Mouse (Mus musculus) naive thymus-derived CD4-positive, alpha-beta T cell, adult 2 months (primary cell): Measurements from ENCODE around the gene Slc22a23.

Experiments
- DNase-seq: peaks from one replicate; pipeline ENCODE4 v3.0.0-alpha.2; 2011; ENCODE audit warnings: low read depth

The Slc22a23 gene

GRCm38 (mm10) chr13:34266942-34267660, 77.9 kb downstream of the Slc22a23 start:
- no peak for DNase-seq

DNA sequence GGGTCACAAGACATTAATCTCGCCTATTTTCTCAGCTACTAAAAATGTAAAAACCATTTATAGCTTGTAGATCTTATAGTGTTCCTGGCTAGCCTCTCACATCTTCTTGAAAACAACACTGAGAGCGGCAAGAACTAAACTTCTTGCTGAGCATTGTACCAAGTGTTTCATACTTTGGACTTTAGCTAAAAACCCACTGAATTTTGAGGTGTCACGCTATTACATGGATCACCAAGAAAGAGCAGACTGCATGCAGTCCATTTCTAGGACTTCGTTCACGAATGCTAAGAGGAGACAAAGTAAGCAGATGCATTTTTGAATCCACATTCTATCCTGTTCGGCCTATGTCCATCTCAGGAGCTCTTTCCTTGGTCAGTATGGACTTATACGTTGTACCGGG, 78.9 kb downstream of the Slc22a23 start:
- DNase-seq, result no peak

GRCm38 (mm10) chr13:34265576-34265975, 79.4 kb downstream of the Slc22a23 start:
- DNase-seq, result no peak

DNA sequence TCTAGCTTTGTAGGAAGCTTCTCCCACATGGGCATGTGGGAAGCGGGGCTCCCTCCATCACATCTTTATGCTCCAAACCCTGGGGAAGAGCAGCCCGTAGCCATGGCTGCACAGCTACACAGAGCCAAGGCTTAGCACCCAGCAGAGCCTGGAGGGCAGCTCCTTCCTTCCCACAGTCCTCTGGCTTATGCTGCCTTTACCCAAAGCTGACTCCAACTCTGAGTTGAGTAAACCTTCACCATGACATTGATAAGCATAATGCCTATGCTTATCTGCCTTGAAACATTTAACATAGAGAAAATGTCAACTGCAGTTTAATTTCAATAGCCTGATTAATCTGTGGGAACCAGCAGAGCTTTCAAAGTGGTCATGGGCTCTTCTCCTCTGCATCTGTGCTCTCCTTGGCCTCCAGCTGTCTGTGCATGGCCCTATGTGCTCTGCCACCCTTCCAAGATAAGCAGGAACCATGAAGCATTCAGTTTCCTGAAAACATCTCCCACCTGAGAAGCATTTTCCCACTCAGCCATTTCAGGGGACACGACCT, 79.9 kb downstream of the Slc22a23 start:
- DNase-seq, result no peak

- no peak for DNase-seq
Measured at GRCm38 (mm10) chr13:34264508-34264907, 80.5 kb downstream of the Slc22a23 start.

DNA sequence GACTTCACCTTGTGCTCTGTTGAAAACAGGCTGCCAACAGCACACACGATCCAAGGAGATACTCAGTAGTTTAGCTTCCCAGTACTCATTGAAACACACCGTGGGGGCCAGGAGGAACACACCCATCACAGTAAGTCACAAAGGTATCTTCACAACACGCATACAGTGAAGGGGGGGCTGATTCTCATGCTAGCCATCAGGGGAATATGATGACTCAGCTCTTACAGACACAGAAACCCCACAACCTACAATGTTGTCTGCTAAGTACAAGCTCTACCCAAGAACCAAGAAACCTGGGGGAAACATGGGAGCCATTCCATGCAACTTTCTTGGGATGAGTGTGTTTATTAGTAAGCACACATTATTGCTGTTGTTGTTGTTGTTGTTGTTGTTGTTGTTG, 86.2 kb downstream of the Slc22a23 start:
- no peak for DNase-seq

GRCm38 (mm10) chr13:34257177-34257576, 87.8 kb downstream of the Slc22a23 start:
- no peak for DNase-seq

DNA sequence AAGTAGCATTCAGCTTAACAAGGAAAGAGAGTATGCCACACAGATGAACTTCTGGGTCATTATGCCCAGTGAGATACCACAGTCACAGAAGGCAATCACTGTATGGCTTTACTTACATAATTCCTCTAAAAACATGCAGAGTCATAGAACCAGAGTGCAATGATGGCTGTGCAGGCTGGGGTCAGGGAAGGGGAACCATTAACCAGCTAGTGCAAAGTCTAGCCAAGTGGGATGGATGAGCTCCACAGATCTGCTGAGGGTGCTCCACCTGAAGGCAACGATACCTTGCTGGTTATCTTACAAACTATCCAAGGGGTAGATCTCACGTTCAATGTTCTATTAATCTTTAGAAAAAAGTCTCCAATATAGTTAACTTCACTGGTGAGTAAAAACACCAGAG, 88.3 kb downstream of the Slc22a23 start:
- DNase-seq, result no peak

DNA sequence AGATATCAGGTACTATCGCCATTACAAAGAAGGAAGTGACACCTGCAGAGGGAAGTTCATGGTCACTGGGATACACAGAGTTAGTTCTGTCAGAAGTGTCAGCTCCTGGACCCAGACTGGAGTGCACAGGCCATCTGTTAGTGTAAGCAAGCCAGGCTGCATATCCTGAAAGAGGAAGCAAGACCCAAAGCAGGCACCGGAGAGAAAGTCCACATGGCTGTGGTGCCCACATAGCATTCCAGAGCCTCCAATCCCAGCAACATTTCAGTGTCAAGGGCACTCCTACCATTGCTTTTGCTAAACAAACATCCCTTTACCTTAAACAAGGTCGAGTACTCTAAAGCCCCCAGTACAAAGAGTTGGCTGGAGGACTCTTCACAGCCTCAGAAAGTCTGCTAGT, 89.7 kb downstream of the Slc22a23 start:
- DNase-seq, result no peak

- no peak for DNase-seq
Measured at GRCm38 (mm10) chr13:34254691-34255090, 90.3 kb downstream of the Slc22a23 start.

- no peak for DNase-seq
Measured at GRCm38 (mm10) chr13:34253736-34254135, 91.2 kb downstream of the Slc22a23 start.

GRCm38 (mm10) chr13:34248941-34249920, 95.8 kb downstream of the Slc22a23 start:
- DNase-seq, result no peak

GRCm38 (mm10) chr13:34248107-34248506, 96.9 kb downstream of the Slc22a23 start:
- no peak for DNase-seq

- no peak for DNase-seq
Measured at GRCm38 (mm10) chr13:34246821-34247220, 98.2 kb downstream of the Slc22a23 start.

DNA sequence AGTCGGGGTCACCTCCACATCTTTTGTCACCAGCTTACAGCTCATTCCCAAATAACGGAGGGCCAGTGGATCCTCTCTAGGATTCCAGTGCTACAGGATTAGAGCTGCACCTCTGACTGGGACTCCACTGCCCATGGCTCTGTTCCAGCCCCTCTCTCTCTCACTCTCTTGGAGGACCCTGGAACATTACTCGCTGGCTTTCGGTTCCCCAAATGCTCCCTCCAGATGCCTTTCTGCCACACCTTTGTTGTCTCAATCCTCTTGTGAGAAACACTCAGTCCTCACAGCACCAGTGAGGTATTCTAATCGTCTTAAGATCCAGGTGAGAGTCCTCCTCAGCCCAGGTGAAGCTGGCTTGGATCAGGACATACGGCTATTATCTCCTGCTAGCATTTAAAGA, 99.8 kb downstream of the Slc22a23 start:
- no peak for DNase-seq

DNA sequence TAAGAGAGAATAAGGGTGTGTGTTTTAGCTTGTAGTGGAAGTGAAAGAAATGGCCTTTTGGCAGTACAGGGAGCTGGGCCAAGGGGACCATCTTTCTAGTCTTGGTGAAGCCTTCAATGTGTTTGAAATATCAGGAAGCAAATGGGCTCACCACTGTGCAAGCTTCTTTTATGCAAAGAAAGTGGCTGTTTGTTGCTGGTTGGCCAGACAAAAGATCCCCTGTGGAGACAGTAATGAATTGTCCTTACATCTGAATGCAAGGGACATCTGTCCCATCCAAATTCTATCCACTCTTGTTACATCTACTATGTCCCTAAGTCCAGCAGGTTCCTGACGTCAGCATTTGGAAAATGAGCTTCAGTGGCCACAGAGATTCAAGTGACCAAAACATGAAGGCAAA, 100.8 kb downstream of the Slc22a23 start:
- DNase-seq, result no peak

GRCm38 (mm10) chr13:34242211-34242610, 102.8 kb downstream of the Slc22a23 start:
- no peak for DNase-seq

GRCm38 (mm10) chr13:34240087-34240428, 104.9 kb downstream of the Slc22a23 start:
- no peak for DNase-seq

DNA sequence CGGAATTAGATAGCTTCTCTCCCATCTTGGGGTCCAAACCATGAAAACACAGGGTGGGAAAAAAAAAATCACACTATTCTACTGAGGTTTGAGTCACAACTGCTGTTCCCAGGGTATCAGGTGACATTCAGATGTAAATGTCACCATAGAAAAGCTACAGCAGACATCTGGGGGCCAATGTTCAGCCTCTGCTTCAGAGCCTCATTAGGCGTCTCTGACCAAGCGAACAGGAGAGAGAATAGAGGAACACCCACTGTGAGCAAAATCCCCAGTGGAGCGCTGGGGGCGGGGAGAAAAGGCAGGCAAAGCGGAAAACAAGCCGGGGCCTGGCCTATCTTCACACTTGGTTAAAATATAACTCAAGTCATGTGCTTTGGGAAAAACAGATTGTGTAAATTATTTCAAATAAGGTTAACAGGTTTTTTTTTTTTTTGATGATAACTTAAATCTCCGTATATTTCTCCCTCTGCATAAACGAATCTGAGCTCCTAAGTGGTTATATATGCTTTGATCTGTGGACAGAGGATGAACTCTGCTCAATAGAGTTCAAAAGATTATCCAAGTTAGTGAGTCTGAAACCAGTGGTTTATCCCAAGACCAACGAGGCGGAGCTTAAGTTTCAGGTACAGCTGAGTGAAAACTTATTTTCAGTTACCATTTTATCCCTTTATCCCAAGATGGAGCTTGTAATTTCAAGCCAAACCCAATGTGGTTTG, 105.5 kb downstream of the Slc22a23 start:
- DNase-seq, result no peak

DNA sequence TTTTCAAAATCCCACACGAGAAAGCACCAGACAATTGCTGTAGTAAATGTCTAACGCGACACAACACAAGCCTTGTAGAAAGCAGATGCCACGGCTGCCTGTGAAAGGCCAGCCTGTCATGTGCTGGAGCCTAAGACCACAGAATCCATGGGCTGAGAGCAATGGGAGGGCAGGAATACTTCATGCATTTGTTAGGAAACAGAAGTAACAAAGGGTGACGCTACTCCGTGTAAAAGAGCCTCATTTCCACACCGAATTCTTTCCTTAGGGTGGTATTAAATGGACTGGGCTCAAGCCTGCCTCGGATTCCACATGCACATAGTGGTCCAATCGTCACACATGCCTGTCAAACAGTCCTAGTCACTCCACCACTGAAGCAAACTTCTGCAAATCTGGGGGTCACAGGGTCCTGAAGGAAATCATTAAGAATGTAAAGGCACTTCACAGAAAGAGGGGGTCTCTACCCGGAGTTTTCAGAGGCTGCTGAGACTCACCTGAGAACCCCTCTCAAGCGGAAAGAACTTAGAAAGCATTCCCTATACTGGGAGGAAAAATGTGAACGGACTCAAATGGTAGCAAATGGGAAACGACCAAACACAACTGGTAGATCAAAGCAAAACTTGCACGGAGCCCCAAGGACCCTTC, 106.2 kb downstream of the Slc22a23 start:
- no peak for DNase-seq

DNA sequence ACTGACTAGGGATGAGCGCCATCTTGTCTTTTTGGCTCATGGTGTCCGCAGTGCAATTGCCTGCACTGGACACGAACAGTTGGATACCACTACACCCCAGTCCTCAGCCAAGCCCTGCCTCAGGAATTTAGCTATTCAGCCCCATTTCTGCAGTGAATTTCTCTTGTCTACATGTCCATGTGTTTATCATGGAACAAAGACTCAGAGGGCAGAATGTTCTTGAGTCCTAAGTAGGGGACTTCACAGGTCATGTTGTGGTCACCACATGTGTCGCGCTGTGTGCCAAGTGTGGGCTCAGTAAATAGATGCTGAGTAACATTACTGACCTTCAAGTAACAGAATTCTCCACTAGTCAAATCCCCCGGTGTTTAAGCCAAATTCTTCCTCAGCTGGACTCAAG, 109.9 kb downstream of the Slc22a23 start:
- DNase-seq, result no peak

DNA sequence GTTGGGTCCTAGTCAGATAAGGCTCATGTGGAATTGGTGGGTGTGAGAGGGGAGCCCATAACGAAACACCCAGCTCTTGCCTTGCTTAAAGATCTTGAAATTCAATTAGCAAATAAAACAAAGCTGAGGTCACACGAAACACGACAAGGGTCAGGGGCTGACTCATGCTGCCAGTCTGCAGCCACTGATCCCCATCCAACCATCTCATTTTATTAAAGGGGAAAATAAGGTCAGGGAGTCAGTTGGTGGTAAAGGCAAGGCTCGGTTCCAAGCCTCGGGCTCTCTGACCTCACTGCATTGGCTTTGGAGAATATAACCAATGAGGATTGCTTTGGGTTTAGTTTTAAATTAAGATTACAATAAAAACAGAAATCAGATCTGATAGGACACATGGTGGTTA, 110.5 kb downstream of the Slc22a23 start:
- no peak for DNase-seq
